Mouse (Mus musculus): ENCODE data around the gene Man1c1. TPM values are rescaled to one million over a fixed set of nuclear protein-coding genes. Genes with fewer than 3 reads are reported as not detected.
A peak's percentile ranks its signal among the peaks of the same experiment; 100 is the strongest.

The Man1c1 gene
- polyA plus RNA-seq, 1 experiment, result 10.7 TPM

- TF ChIP-seq CTCF (IDR thresholded peaks at IDR 0.05; ENCODE audit: borderline replicate concordance, extremely low read depth, insufficient read depth, insufficient read length), result no peak
- no peak for TF ChIP-seq POLR2A (IDR thresholded peaks at IDR 0.05; ENCODE audit: borderline replicate concordance, extremely low read depth, insufficient read depth, insufficient read length, poor library complexity, severe bottlenecking)
- DNase-seq (ENCODE audit: low read depth), result no peak
These were observed 188.5 kb downstream of the Man1c1 start for GRCm38 (mm10) chr4:134515614-134516013.

- no peak for DNase-seq (ENCODE audit: low read depth)
- TF ChIP-seq CTCF (IDR thresholded peaks at IDR 0.05; ENCODE audit: borderline replicate concordance, extremely low read depth, insufficient read depth, insufficient read length), result no peak
- no peak for TF ChIP-seq POLR2A (IDR thresholded peaks at IDR 0.05; ENCODE audit: borderline replicate concordance, extremely low read depth, insufficient read depth, insufficient read length, poor library complexity, severe bottlenecking)
These were observed 189.7 kb downstream of the Man1c1 start for GRCm38 (mm10) chr4:134514309-134514930.

- TF ChIP-seq POLR2A (IDR thresholded peaks at IDR 0.05; ENCODE audit: borderline replicate concordance, extremely low read depth, insufficient read depth, insufficient read length, poor library complexity, severe bottlenecking), result no peak
- peak; percentile 52 for TF ChIP-seq CTCF (IDR thresholded peaks at IDR 0.05; ENCODE audit: borderline replicate concordance, extremely low read depth, insufficient read depth, insufficient read length)
- DNase-seq (ENCODE audit: low read depth), result peak; percentile 49
These were observed 191.3 kb downstream of the Man1c1 start for GRCm38 (mm10) chr4:134512798-134513197.

- no peak for DNase-seq (ENCODE audit: low read depth)
- TF ChIP-seq POLR2A (IDR thresholded peaks at IDR 0.05; ENCODE audit: borderline replicate concordance, extremely low read depth, insufficient read depth, insufficient read length, poor library complexity, severe bottlenecking), result no peak
- TF ChIP-seq CTCF (IDR thresholded peaks at IDR 0.05; ENCODE audit: borderline replicate concordance, extremely low read depth, insufficient read depth, insufficient read length), result no peak
These were observed 192.4 kb downstream of the Man1c1 start for GRCm38 (mm10) chr4:134511730-134512129.

Other genes with a start within 250 kb of the Man1c1 start
- gene Stmn1, start 236.0 kb downstream of the Man1c1 start, polyA plus RNA-seq (2012; rRNA removed), result 1,070 and 2,202 TPM in 2 replicates
- gene Paqr7, start 207.6 kb downstream of the Man1c1 start, polyA plus RNA-seq (2012; rRNA removed), result 19.6 and 21.3 TPM in 2 replicates
- gene Aunip, start 193.3 kb downstream of the Man1c1 start, polyA plus RNA-seq (2012; rRNA removed), result 2.8 and 3.9 TPM in 2 replicates
- 152 and 168 TPM in 2 replicates for gene Mtfr1l, start 168.9 kb downstream of the Man1c1 start, polyA plus RNA-seq (2012; rRNA removed)
- gene Selenon, start 152.1 kb downstream of the Man1c1 start, polyA plus RNA-seq (2012; rRNA removed), result 46.3 and 55.6 TPM in 2 replicates
- 1.7 and 2.7 TPM in 2 replicates for gene Ldlrap1, start 63.7 kb upstream of the Man1c1 start, polyA plus RNA-seq (2012; rRNA removed)
- 59.2 and 79.2 TPM in 2 replicates for gene Maco1, start 149.1 kb upstream of the Man1c1 start, polyA plus RNA-seq (2012; rRNA removed)
- 0.53 and 0.57 TPM in 2 replicates for gene Rhd, start 160.2 kb upstream of the Man1c1 start, polyA plus RNA-seq (2012; rRNA removed)
- 132 and 143 TPM in 2 replicates for gene Tmem50a, start 210.7 kb upstream of the Man1c1 start, polyA plus RNA-seq (2012; rRNA removed)
- gene Rsrp1, start 219.3 kb upstream of the Man1c1 start, polyA plus RNA-seq (2012; rRNA removed), result 541 and 940 TPM in 2 replicates
- gene Syf2, start 226.6 kb upstream of the Man1c1 start, polyA plus RNA-seq (2012; rRNA removed), result 50.4 and 51.7 TPM in 2 replicates

Measured in brain, embryonic 14.5 days (tissue).